Mouse (Mus musculus) embryo, embryonic 10.5 days (tissue): Measurements from ENCODE around the gene Zfp652.
"Not testable (repeated sequence)": the region's sequence is repeated elsewhere in the genome, so short reads cannot be mapped to it uniquely, and the experiment has no call there.

Experiments
- DNase-seq: peaks from one replicate; pipeline ENCODE4 v3.0.0-alpha.2; 2015; ENCODE audit warnings: low spot score

Zfp652 gene

GRCm38 (mm10) chr11:95712563-95713224 is at the start of gene Zfp652:
Gene Zfp652, plus strand, starts transcription at chr11:95712673.
- DNase-seq = peak; percentile 89

GRCm38 (mm10) chr11:95666529-95667149 is 45.8 kb upstream of the Zfp652 start, which contains the start of gene Phb:
Gene Phb, plus strand, starts transcription at chr11:95666957.
- peak; percentile 100 for DNase-seq

DNA sequence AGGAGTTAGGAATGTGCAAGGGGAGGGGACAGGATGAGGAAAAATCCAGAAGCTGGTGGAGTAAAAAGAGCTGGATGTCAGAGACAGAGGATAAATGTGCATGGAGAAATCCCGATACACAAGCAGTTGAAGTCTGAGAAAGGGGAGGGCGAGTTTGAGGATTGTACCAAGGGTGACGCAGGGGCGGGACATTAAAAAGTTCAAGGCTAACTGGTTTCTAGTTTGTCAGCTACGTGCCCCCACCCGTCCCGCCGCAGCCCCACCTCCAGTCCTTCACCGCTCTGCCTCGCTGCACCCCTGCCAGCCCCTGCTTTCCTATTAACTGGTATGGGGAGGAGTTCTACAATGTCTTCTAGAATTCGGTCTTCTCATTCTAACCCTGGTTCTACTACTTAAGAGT is 45.3 kb upstream of the Zfp652 start:
- no peak for DNase-seq

- DNase-seq = not testable (repeated sequence)
Measured at GRCm38 (mm10) chr11:95668086-95668485, 44.4 kb upstream of the Zfp652 start.

GRCm38 (mm10) chr11:95675498-95675897 is 37.0 kb upstream of the Zfp652 start:
- DNase-seq = no peak

DNA sequence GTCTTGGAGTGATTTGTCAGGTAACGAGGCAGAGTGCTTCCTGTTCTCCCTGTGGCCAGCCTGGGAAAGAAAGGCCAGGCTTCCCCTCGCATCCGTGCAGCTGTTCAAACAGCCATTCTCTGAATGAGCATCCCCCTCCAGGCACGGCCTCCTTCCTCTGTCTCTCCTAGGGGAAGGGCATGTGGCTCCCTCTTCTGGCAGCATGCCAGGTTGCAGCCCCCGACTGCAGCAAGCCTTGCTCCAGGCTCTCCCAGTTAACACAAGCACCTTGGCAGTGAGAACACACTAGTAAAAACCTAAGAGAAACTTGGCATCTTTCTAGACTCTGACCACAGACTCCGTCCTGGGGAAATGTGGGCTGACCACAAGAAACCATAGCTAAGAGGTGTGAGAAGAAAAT is 36.2 kb upstream of the Zfp652 start:
- DNase-seq = peak; percentile 90

DNA sequence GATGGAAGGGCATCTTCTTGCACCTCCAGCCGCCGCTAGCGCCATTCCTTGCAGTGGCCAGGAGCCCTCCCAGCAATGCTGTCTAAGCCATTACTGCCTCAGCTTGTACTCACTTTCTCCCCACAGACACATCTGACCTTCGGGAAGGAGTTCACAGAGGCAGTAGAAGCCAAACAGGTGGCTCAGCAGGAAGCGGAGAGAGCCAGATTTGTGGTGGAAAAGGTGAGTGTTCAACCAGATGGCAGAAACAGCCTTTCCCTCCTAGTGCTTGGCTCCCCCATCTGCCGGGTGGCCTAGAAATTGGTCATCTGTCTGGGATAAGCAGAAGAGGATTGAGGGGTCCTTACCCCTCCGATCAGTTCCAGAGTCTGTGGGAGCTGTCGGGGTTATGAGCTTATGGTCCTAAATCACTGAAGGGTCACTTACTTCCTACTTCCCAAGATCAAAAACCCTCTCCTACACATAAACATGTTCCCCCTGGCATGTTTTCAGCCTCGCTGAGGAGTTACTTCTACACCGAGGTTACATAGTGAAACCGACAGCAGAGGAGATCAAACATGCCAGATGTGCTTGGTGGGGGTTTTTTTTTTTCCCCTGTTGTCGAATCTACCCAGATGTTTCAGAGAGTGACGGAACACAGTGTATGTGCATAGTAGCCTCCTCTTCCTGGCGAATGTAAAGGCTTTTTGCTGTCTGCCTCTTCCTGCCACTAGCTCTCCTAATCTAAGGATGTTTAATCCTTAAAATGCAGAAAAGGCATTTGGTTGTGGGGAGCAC is 34.4 kb upstream of the Zfp652 start:
- no peak for DNase-seq

GRCm38 (mm10) chr11:95681995-95682601 is 30.4 kb upstream of the Zfp652 start:
- peak; percentile 45 for DNase-seq

DNA sequence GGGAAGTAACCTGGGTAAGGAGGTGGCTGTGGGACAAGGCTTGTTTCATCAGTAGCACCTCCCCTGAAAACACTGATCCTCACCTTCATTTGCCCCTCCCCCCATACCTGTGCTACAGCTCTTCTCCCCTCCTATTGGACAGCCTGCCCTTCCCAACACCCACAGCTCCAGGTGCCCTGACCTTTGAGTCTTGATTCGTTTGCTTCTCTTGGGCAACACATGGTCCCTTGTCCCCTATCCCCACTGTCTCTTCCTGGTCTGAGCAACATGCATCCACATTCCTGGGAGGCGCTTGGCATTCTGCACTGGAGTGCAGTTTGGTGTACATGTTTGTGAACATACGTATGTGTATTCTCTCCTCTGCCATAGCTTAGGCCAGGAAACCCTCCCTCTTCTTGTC is 29.5 kb upstream of the Zfp652 start:
- no peak for DNase-seq

GRCm38 (mm10) chr11:95686031-95686430 is 26.4 kb upstream of the Zfp652 start:
- peak; percentile 93 for DNase-seq

GRCm38 (mm10) chr11:95687084-95687656 is 25.3 kb upstream of the Zfp652 start:
- DNase-seq = peak; percentile 47

DNA sequence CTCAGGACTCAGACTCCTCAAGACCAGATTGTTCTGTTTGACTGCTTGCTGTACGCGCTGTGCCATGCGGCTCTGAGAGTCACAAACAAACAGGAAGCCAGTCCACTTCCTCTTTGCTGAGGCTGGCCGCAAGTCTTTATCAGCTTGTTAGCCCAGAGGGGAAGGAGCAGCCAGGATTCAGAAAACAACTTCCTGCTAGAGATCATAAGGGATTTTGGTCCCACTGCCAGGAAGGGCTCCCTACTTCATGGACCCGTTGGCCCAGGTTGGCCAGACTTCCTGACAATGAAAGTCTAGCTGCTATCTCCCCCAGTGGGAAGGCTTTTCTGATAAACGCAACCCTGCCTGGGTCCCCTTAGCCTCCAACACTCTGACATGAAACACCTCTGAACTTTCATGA is 24.0 kb upstream of the Zfp652 start:
- no peak for DNase-seq

DNA sequence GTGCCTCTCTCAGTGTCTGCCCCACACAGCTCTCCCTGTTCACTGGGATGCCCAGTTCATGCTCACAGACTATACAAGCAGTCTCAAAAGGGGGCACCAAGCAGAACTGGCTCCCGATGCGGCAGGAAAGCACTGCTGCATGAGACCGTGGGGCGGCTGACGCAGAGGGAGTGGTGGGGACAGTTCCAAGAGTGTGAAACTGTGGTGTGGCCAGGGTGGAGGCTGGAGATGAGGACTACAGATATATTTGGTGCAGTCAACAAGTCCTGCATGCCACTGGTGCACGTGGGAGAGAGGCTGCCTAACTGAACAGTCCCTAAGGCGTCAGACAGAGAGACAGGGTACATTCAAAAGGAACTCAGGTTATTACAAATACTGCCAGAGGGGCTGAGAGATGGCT is 23.5 kb upstream of the Zfp652 start:
- DNase-seq = no peak

- no peak for DNase-seq
Measured at GRCm38 (mm10) chr11:95689544-95689943, 22.9 kb upstream of the Zfp652 start.

DNA sequence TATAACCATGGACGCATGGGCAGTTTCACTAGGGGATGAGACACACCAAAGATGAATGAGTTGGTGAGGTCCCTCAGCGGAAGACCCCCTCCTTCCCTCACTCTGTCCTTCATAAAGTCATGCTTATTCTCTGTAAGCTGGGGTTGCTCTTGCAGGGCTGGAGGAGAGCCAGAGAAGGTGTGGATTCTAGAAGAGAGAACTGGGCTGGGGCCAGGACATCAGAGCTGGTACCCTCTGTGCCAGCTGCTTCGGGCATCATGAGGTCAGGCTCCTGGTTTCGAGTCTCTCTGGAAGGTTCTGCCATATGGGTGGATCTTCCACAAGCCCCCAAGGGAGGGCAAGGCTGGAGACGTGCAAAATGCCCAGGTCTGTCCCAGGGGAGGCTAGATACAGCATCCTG is 13.9 kb upstream of the Zfp652 start:
- no peak for DNase-seq

DNA sequence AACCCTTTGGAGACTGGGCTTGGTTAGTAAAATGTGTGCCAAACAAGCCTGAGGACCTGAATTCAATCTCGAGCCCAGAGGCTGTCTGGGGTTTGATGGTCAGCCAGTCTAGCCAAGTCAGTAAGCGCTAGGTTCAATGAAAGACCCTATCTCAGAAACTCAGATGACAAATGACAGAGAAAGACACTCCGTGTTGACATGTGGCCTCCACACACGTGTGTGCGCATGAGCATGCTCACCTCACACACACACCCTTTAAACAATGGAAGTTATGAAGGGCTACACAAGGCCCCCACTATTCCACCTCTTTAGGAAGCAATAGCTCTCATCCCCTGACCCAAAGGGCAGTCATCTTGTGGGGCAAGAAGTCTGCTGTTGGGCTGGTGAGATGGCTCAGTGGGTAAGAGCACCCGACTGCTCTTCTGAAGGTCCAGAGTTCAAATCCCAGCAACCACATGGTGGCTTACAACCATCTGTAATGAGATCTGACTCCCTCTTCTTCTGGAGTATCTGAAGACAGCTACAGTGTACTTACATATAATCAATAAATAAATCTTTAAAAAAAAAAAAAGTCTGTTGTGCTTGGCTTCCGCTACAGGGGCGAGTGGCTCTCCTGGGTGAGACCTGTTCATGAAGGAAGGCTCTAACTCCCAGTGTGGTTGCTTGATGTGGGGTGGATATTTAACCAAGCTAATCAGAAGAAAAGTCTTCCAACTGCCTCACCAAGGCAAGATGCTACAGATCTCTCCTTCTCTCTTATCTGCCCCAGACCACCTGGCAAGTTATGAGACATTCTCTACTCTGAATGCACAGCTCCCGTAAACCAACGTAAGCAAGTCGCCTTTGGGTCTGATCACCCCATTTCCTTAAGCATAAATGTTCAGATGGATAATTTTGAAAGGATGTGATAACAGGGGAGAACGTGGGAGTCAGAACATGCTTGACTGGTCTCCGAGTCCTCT is 11.4 kb upstream of the Zfp652 start:
- no peak for DNase-seq

DNA sequence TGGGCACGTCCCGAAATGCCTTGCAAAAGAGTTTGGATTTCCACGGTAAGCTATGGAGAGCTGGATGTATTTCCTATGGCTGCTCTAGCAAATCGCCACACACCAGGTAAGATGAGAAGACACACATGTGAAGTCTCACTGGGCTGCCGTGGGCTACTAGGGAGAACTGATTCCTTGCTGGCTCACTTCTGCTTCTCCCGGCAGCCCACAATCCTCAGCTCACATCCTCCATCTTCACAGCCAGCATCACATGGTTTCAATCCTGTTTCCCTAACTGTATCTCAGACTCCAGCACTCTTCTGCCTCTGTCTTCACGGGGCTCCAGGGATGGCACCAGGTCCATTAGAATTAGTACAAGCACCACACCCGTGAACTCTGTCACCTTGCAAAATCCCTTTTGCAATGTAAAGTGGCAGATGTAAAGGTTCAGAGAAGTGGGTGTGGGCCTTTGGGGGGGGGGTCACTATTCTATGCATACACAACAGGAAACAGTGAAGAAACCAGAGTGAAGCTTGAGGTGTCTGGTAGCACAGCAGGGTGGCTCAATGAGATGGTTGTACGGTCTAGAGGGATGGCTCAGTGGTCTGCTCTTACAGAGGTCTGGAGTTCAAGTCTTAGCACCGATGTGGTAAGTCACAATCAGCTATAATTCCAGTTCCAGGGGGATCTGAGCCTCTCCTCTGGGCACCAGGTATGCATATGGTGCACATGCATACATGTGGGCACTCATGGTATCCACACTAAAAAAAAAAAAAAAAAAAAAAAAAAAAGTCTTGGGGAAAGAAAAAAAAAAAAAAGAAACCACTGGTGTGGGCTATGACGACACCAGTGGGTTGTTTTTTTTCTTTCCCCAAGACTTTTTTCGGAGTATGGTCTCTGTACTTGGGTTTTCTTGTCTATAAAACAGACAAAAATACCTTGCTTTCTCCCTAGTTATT is 8.2 kb upstream of the Zfp652 start:
- DNase-seq = no peak

- no peak for DNase-seq
Measured at GRCm38 (mm10) chr11:95704970-95705330, 7.5 kb upstream of the Zfp652 start.

- DNase-seq = no peak
Measured at GRCm38 (mm10) chr11:95709534-95710040, 2.9 kb upstream of the Zfp652 start.

- no peak for DNase-seq
Measured at GRCm38 (mm10) chr11:95710478-95710877, 2.0 kb upstream of the Zfp652 start.
